ENCODE assay signal across 8 mouse cellular contexts in genomic region chr9:35282006-35282850, GRCm38 (mm10). TPM values are rescaled to one million over a fixed set of nuclear protein-coding genes. Genes with fewer than 3 reads are reported as not detected.
DNase-seq lines count a peak whose midpoint lies in the region.

No protein-coding gene starts in this region.

- DNase-seq in left cerebral cortex, adult 18-20 months (ENCODE audit: low spot score in 2 of 2) = peak; percentile 49 to 62
- no peak for DNase-seq in left cerebral cortex, adult 11 months (ENCODE audit: low spot score)
- peak; percentile 88 for DNase-seq in adipocyte (ENCODE audit: low spot score)
- peak; percentile 67 for DNase-seq in embryo, embryonic 11 days
- DNase-seq in heart, adult 9 months (ENCODE audit: low spot score in 2 of 2) = peak; percentile 70 to 78
- peak; percentile 61 to 76 for DNase-seq in kidney, postnatal 36 days
- DNase-seq in lung, postnatal 36 days = peak; percentile 79
- peak; percentile 15 to 58 for DNase-seq in spleen, postnatal 10 days (ENCODE audit: low spot score in 2 of 2)

RNA-seq across cellular contexts. Expression of gene Rpusd4, which starts 14.6 kb away (rescaled TPM):
- 10 to 100 TPM in 1 of 2 experiments, 1 to 10 TPM in 1; 9.8 to 10.8 TPM for total RNA-seq in left cerebral cortex, adult 18-20 months (2021)

RNA-seq across cellular contexts. Expression of gene Fam118b, which starts 14.6 kb away (rescaled TPM):
- 10 to 100 TPM; 20.3 to 25.2 TPM for total RNA-seq in left cerebral cortex, adult 18-20 months (2021)
